Mouse (Mus musculus): ENCODE data around the gene Bysl.

- TF ChIP-seq CTCF (IDR thresholded peaks at IDR 0.05) (no peak), EP300 (IDR thresholded peaks at IDR 0.05) (no peak)
Observed at GRCm38 (mm10) chr17:47596839-47597164, 14.5 kb downstream of the Bysl start.
